24 mouse cellular contexts compared by ENCODE assay signal in the genomic region with DNA sequence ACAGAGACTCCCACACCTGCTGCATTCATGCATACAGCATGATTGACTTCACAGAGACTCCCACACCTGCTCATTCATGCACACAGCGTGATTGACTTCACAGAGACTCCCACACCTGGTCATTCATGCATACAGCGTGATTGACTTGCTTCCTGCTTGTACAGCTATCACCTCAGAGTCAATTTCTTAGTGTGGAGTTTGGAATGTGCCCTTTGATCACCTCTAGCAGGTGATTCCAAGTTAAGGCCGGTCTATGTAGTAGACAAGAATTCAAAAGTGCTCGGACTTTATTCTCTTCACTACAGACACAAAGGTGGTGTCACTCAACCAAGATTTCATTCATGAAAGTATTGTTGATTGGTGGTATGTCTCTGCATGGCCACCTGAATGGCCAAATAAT. TPM values are rescaled to one million over a fixed set of nuclear protein-coding genes. Genes with fewer than 3 reads are reported as not detected.
DNase-seq lines count a peak whose midpoint lies in the region; ATAC-seq and TF ChIP-seq lines count a peak whose summit lies in the region.
"Had no signal": no experiment of that assay in that cellular context is flagged by ENCODE, and none has a peak within 500 bp of the region (broad histone marks: within the 10 kb centered on the region; RNA-seq: fewer than 3 reads in every experiment).

No protein-coding gene starts in this region.

- H3K4me2 ChIP-seq in kidney, embryonic 15.5 days, result no peak overlapping the region
- no peak overlapping the region for H3K4me2 ChIP-seq in intestine, postnatal 0 days (replicated peaks; ENCODE audit: low read depth)
- H3K4me2 ChIP-seq: embryonic facial prominence, embryonic 12.5 days; forebrain, embryonic 15.5 days; heart, embryonic 11.5 days; heart, embryonic 15.5 days; hindbrain, embryonic 13.5 days had no signal

- peak; percentile 16 for DNase-seq in kidney, adult 18-20 months
- DNase-seq in kidney, postnatal 10 days, result peak; percentile 13
- peak; percentile 19 for DNase-seq in large intestine, adult 2 months (ENCODE audit: low read depth, low spot score)
- no peak for DNase-seq in cerebellum, adult 8-10 months
- no peak for DNase-seq in spleen, adult 18-20 months
- no peak for DNase-seq in lung, adult 18-20 months
- DNase-seq: adrenal gland, adult 8-10 months; cerebellum, adult 11 months; cerebellum, adult 9-10 months; cerebellum, postnatal 25 days; heart, adult 2 months; heart, postnatal 14 days had no signal

- H3K9me3 ChIP-seq in kidney, embryonic 15.5 days (replicated peaks), result no peaks in the 10 kb centered on the region
- H3K9me3 ChIP-seq in intestine, postnatal 0 days (ENCODE audit: control insufficient read depth), result no peaks in the 10 kb centered on the region
- H3K9me3 ChIP-seq: embryonic facial prominence, embryonic 12.5 days; forebrain, embryonic 15.5 days; heart, embryonic 15.5 days; hindbrain, embryonic 13.5 days had no signal

- no peak for ATAC-seq in kidney, embryonic 15.5 days (replicated peaks; ENCODE audit: low FRiP score)
- peak; percentile 87 for ATAC-seq in intestine, postnatal 0 days
- ATAC-seq: forebrain, embryonic 15.5 days; Patski had no signal

- WGBS in kidney, embryonic 15.5 days, result 73% methylated on average over 4 of the region's 4 CpGs
- WGBS in intestine, postnatal 0 days, result 40% methylated on average over 4 of the region's 4 CpGs
- 41% methylated on average over 4 of the region's 4 CpGs for WGBS in large intestine, adult 2 months

- no peak overlapping the region for H3K9ac ChIP-seq in kidney, embryonic 15.5 days
- no peak overlapping the region for H3K9ac ChIP-seq in intestine, postnatal 0 days (ENCODE audit: low read depth, low read length)
- H3K9ac ChIP-seq: embryonic facial prominence, embryonic 12.5 days; forebrain, embryonic 15.5 days; heart, embryonic 15.5 days; hindbrain, embryonic 13.5 days had no signal

- H3K4me3 ChIP-seq in kidney, embryonic 15.5 days (replicated peaks), result no peak overlapping the region
- no peak overlapping the region for H3K4me3 ChIP-seq in intestine, postnatal 0 days (ENCODE audit: low read depth, low read length)
- H3K4me3 ChIP-seq: embryonic facial prominence, embryonic 12.5 days; forebrain, embryonic 15.5 days; heart, adult 2 months; heart, embryonic 15.5 days; hindbrain, embryonic 13.5 days had no signal

- no peak overlapping the region for H3K27ac ChIP-seq in kidney, embryonic 15.5 days
- no peak overlapping the region for H3K27ac ChIP-seq in intestine, postnatal 0 days (ENCODE audit: low read depth, low read length)
- H3K27ac ChIP-seq: embryonic facial prominence, embryonic 12.5 days; forebrain, embryonic 15.5 days; heart, adult 2 months; heart, embryonic 15.5 days; hindbrain, embryonic 13.5 days had no signal

- TF ChIP-seq CTCF in intestine, postnatal 0 days (IDR thresholded peaks at IDR 0.05; ENCODE audit: low read depth), result no peak

- H3K27me3 ChIP-seq in kidney, embryonic 15.5 days, result no peaks in the 10 kb centered on the region
- H3K27me3 ChIP-seq in intestine, postnatal 0 days (replicated peaks; ENCODE audit: control insufficient read depth, insufficient read depth, low read length), result no peaks in the 10 kb centered on the region
- H3K27me3 ChIP-seq: CH12.LX; embryonic facial prominence, embryonic 12.5 days; forebrain, embryonic 15.5 days; heart, embryonic 15.5 days; hindbrain, embryonic 13.5 days had no signal

- H3K36me3 ChIP-seq in kidney, embryonic 15.5 days, result peaks cover 15% of the 10 kb centered on the region
- H3K36me3 ChIP-seq in intestine, postnatal 0 days (ENCODE audit: control insufficient read depth, insufficient read depth), result 0 out of 2 replicates have a peak, but pooled peaks cover 4% of the 10 kb centered on the region
- H3K36me3 ChIP-seq: embryonic facial prominence, embryonic 12.5 days; heart, embryonic 15.5 days had no signal

- no peaks in the 10 kb centered on the region for H3K4me1 ChIP-seq in kidney, embryonic 15.5 days
- no peaks in the 10 kb centered on the region for H3K4me1 ChIP-seq in intestine, postnatal 0 days (replicated peaks; ENCODE audit: control insufficient read depth, insufficient read depth, low read length)
- H3K4me1 ChIP-seq: embryonic facial prominence, embryonic 12.5 days; heart, embryonic 15.5 days had no signal

RNA-seq across cellular contexts. Expression of a gene that starts 2.2 kb away (rescaled TPM):
- polyA plus RNA-seq in kidney, embryonic 15.5 days (2015; fragmentation: Nextera tagmentation; extraction: Ambion mirVana), result 44.8 and 44.9 TPM in 2 replicates
- polyA plus RNA-seq in intestine, postnatal 0 days (2015; fragmentation: Nextera tagmentation; extraction: Ambion mirVana), result 33.9 and 35.0 TPM in 2 replicates
- polyA plus RNA-seq in large intestine, adult 2 months (2012; rRNA removed), result 2.1 and 3.5 TPM in 2 replicates

RNA-seq across cellular contexts. Expression of a gene that starts 32.9 kb away (rescaled TPM):
- polyA plus RNA-seq in kidney, embryonic 15.5 days (2015; fragmentation: Nextera tagmentation; extraction: Ambion mirVana), result 2.1 and 2.6 TPM in 2 replicates
- polyA plus RNA-seq in intestine, postnatal 0 days (2015; fragmentation: Nextera tagmentation; extraction: Ambion mirVana), result not detected in 2 replicates
- not detected in 2 replicates for polyA plus RNA-seq in large intestine, adult 2 months (2012; rRNA removed)
- polyA plus RNA-seq: brain, embryonic 14.5 days; cortical plate, adult 2 months; embryonic facial prominence, embryonic 12.5 days; forebrain, embryonic 11.5 days; forebrain, embryonic 15.5 days; heart, adult 2 months; heart, embryonic 11.5 days; heart, embryonic 15.5 days; hindbrain, embryonic 13.5 days had no signal

Comparison
In these comparisons a context has a peak if more than half of its experiments do, and no peak if none do; other contexts are left out.
1. DNase-seq: peak in kidney, adult 18-20 months (single experiment), kidney, postnatal 10 days (single experiment) and large intestine, adult 2 months (single experiment); none in cerebellum, adult 8-10 months (single experiment), spleen, adult 18-20 months (0 of 2) and lung, adult 18-20 months (0 of 2).